In the genomic region with DNA sequence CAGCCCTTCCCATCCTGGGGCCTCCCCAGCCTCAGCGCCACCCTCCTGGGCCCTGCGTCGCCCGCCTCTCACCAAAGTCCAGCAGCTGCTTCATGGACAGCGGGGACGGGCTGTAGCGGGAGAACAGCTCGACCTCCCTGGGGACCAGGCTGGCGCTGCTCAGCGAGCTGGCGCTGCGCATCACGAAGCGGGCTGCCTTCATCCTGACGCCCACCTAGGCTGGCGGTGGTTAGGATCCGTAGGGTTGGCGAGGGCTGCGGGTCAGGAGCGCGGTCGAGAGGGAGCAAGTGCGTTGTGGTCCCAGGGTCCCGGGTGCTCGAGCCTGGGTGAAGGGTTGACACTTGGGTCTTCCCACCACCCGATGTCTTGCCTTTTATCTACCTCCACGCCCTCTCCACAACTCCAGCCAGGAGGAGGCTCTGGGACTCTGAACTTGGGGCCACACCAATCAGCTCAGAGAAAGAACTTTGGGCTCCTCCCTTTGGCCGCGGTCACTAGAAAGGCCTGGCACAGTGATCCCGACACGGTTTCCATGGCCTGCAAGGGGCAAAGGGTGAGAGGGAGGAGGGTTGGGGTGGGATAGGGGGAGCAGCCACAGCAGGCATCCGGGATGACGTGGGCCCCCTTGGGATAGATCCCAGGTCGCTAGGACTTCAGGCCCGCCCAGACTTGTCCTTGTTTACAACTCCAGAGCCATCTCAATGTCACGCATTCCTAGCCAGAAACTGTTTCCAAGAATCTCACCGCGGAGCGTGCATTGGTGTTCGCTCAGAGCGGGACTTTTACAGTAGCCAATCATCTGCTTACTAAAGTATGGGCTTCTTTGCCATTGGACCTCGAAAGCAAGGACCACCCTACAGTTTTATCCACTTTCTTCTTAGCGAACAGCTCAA, we compare ENCODE assay signal across 8 mouse cellular contexts. TPM values are rescaled to one million over a fixed set of nuclear protein-coding genes. Genes with fewer than 3 reads are reported as not detected.
DNase-seq lines count a peak whose midpoint lies in the region; ATAC-seq and TF ChIP-seq lines count a peak whose summit lies in the region.

A gene (minus strand): TSS at position 349 of the 893 bp plus-strand sequence.

- H3K9ac ChIP-seq in hindbrain, embryonic 14.5 days: peak within 1 kb of the TSS; percentile 61
- H3K9ac ChIP-seq in lung, postnatal 0 days (replicated peaks; ENCODE audit: low read depth): peak within 1 kb of the TSS; percentile 51; the same call in 1 of the 2 replicates

- H3K27ac ChIP-seq in gastrocnemius, adult 2 months: peak within 1 kb of the TSS; percentile 99
- H3K27ac ChIP-seq in hindbrain, embryonic 14.5 days: 0 out of 2 replicates have a peak within 1 kb of the TSS, but pooled peaks have one; percentile 24
- H3K27ac ChIP-seq in lung, postnatal 0 days (ENCODE audit: low read length): peak within 1 kb of the TSS; percentile 80

- TF ChIP-seq EP300 in lung, postnatal 0 days (IDR thresholded peaks at IDR 0.05): peak; percentile 80

- DNase-seq in adrenal gland, adult 18-20 months (ENCODE audit: low spot score in 2 of 2): peak; percentile 68 to 77
- DNase-seq in gastrocnemius, adult 2 months: peak; percentile 96
- DNase-seq in hindbrain, embryonic 14.5 days (ENCODE audit: low spot score): peak; percentile 80
- peak; percentile 18 to 45 for DNase-seq in layer of hippocampus, postnatal 25 days (ENCODE audit: extremely low spot score in 1 of 2, low spot score in 1 of 2)
- DNase-seq in lung, postnatal 0 days (ENCODE audit: low spot score): peak; percentile 97
- DNase-seq in right cerebral cortex, adult 2 months (ENCODE audit: low spot score in 2 of 2): peak; percentile 49 to 64

- TF ChIP-seq CTCF in gastrocnemius, adult 2 months (IDR thresholded peaks at IDR 0.05): no peak
- TF ChIP-seq CTCF in lung, postnatal 0 days (IDR thresholded peaks at IDR 0.05): no peak

- H3K4me2 ChIP-seq in hindbrain, embryonic 14.5 days (replicated peaks): peak within 1 kb of the TSS; percentile 99
- peak within 1 kb of the TSS; percentile 85 for H3K4me2 ChIP-seq in lung, postnatal 0 days (replicated peaks; ENCODE audit: low read depth, low read length)

- H3K27me3 ChIP-seq in hindbrain, embryonic 14.5 days (ENCODE audit: control insufficient read depth, insufficient read depth, low read length): peaks cover 3% of the 10 kb centered on the region; the same call in 1 of the 2 replicates
- no peaks in the 10 kb centered on the region for H3K27me3 ChIP-seq in lung, postnatal 0 days (replicated peaks; ENCODE audit: insufficient read depth, low read length)

- H3K4me1 ChIP-seq in hindbrain, embryonic 14.5 days (replicated peaks; ENCODE audit: control insufficient read depth, insufficient read depth, low read length): peaks cover 8% of the 10 kb centered on the region
- H3K4me1 ChIP-seq in lung, postnatal 0 days (ENCODE audit: insufficient read depth, low read depth, low read length): no peaks in the 10 kb centered on the region

- H3K36me3 ChIP-seq in hindbrain, embryonic 14.5 days (replicated peaks; ENCODE audit: control insufficient read depth, insufficient read depth): no peaks in the 10 kb centered on the region
- H3K36me3 ChIP-seq in lung, postnatal 0 days (ENCODE audit: insufficient read depth, low read length): no peaks in the 10 kb centered on the region

- intact Hi-C loops in gastrocnemius, adult 2 months (cut with DNase I): loop anchor here (1.0 to 5.0 kb wide), 3 partner anchors 54 to 199 kb away; a partner anchor contains a TSS

- H3K4me3 ChIP-seq in gastrocnemius, adult 2 months: peak within 1 kb of the TSS; percentile 93
- peak within 1 kb of the TSS; percentile 47 for H3K4me3 ChIP-seq in hindbrain, embryonic 14.5 days (replicated peaks; ENCODE audit: low read length)
- H3K4me3 ChIP-seq in lung, postnatal 0 days (ENCODE audit: low read depth, low read length): peak within 1 kb of the TSS; percentile 59

- peak; percentile 83 for ATAC-seq in common myeloid progenitor, adult 5-6 weeks (replicated peaks; ENCODE audit: low read depth, poor library complexity, severe bottlenecking)
- ATAC-seq in hindbrain, embryonic 14.5 days (ENCODE audit: low FRiP score): peak; percentile 93
- ATAC-seq in lung, postnatal 0 days: peak; percentile 95
- no peak for ATAC-seq in inflammation-experienced regulatory T-cells, adult 6 months

- H3K9me3 ChIP-seq in hindbrain, embryonic 14.5 days (ENCODE audit: control insufficient read depth, low read length): no peaks in the 10 kb centered on the region
- H3K9me3 ChIP-seq in lung, postnatal 0 days (ENCODE audit: low read length): no peaks in the 10 kb centered on the region

- 2% methylated on average over 43 of the region's 43 CpGs for WGBS in hindbrain, embryonic 14.5 days
- WGBS in lung, postnatal 0 days: 2% methylated on average over 43 of the region's 43 CpGs

RNA-seq across cellular contexts. Expression of the gene that starts here (rescaled TPM):
- total RNA-seq in adrenal gland, adult 18-20 months (2021): 100 to 1,000 TPM; 290 to 1,000 TPM
- total RNA-seq in common myeloid progenitor, adult 5-6 weeks (2017): not detected in 2 replicates
- total RNA-seq in gastrocnemius, adult 2 months (2021): 1,000 to 10,000 TPM in 1 of 2 experiments, 100 to 1,000 TPM in 1; 484 to 1,239 TPM
- polyA plus RNA-seq in hindbrain, embryonic 14.5 days (2014; fragmentation: Nextera tagmentation; extraction: Ambion mirVana): 1.8 and 2.9 TPM in 2 replicates
- 10 to 100 TPM; 11.1 to 14.1 TPM for total RNA-seq in layer of hippocampus, postnatal 25 days (2021)
- 4.5 and 8.4 TPM in 2 replicates for polyA plus RNA-seq in lung, postnatal 0 days (2015; fragmentation: Nextera tagmentation; extraction: Ambion mirVana)
- polyA plus RNA-seq in inflammation-experienced regulatory T-cells, adult 6 months (2017; shearing (Covaris generic)): not detected

Comparison
In these comparisons a context has a peak if more than half of its experiments do, and no peak if none do; other contexts are left out.
1. RNA of the gene that starts here (total RNA-seq): 484 to 1,239 TPM in gastrocnemius, adult 2 months and 290 to 1,000 TPM in adrenal gland, adult 18-20 months; 11.1 to 14.1 TPM in layer of hippocampus, postnatal 25 days and not detected in common myeloid progenitor, adult 5-6 weeks; every median in the first group is over 10 times any median in the second.
2. Peak in ATAC-seq in common myeloid progenitor, adult 5-6 weeks; RNA of the gene not detected or under 1 TPM.
3. DNase-seq: peak in every context shown above with its lines; median percentile 97 in lung, postnatal 0 days; 96 in gastrocnemius, adult 2 months; 80 in hindbrain, embryonic 14.5 days; 72 in adrenal gland, adult 18-20 months; 56 in right cerebral cortex, adult 2 months; 32 in layer of hippocampus, postnatal 25 days.
4. H3K27ac ChIP-seq: peak in every context shown above with its lines; median percentile 99 in gastrocnemius, adult 2 months; 80 in lung, postnatal 0 days; 24 in hindbrain, embryonic 14.5 days.
5. Peak in every context shown above with its lines, with median percentiles within 50 percentile points of each other: H3K4me3 ChIP-seq.